Mouse (Mus musculus) midbrain, embryonic 11.5 days (tissue): Measurements from ENCODE around the gene Brms1l. TPM values are rescaled to one million over a fixed set of nuclear protein-coding genes. Genes with fewer than 3 reads are reported as not detected.

Experiments
- ATAC-seq: fragments of 200-750 bp; cut with Nextera tagmentation; 2 replicates; pipeline ENCODE4 v1.8.0; 2017; ENCODE audit warnings: moderate TSS enrichment, moderate library complexity; ENCODE audit not compliant: low FRiP score
- DNase-seq: peaks from one replicate; pipeline ENCODE4 v3.0.0; 2015; ENCODE audit warnings: low spot score; ENCODE audit errors: missing footprints
- H3K27ac ChIP-seq: fragments of 300-500 bp; sonication (generic); 2 replicates; pipeline ENCODE4 v1.5.1; 2014; ENCODE audit warnings: low read depth, low read length
- H3K27me3 ChIP-seq: fragments of 300-500 bp; sonication (generic); 2 replicates; pipeline ENCODE4 v1.6.1; 2014; ENCODE audit warnings: mild to moderate bottlenecking, low read length, moderate library complexity, mixed read lengths; ENCODE audit not compliant: control insufficient read depth, insufficient read depth
- H3K36me3 ChIP-seq: fragments of 300-500 bp; sonication (generic); 2 replicates; pipeline ENCODE4 v1.6.1; 2014; ENCODE audit warnings: mild to moderate bottlenecking, low read length, moderate library complexity, mixed read lengths; ENCODE audit not compliant: control insufficient read depth, insufficient read depth
- H3K4me1 ChIP-seq: fragments of 300-500 bp; sonication (generic); 2 replicates; pipeline ENCODE4 v1.6.1; 2014; ENCODE audit warnings: low read length; ENCODE audit not compliant: control insufficient read depth, insufficient read depth
- H3K4me2 ChIP-seq: fragments of 300-500 bp; sonication (generic); 2 replicates; pipeline ENCODE4 v1.6.1; 2014; ENCODE audit warnings: mild to moderate bottlenecking, moderate library complexity
- H3K4me3 ChIP-seq: fragments of 300-500 bp; sonication (generic); 2 replicates; pipeline ENCODE4 v1.5.1; 2014; ENCODE audit warnings: low read depth, low read length
- H3K9ac ChIP-seq: fragments of 300-500 bp; sonication (generic); 2 replicates; pipeline ENCODE4 v1.6.1; 2014; ENCODE audit warnings: low read length
- H3K9me3 ChIP-seq: fragments of 300-500 bp; sonication (generic); 2 replicates; pipeline ENCODE4 v1.6.1; 2016; ENCODE audit warnings: low read length; ENCODE audit not compliant: control insufficient read depth
- WGBS: fragments of 180-500 bp; shearing (Covaris S2); extraction: QIAGEN DNeasy Blood & Tissue Kit; methylation state at CpG from one replicate; pipeline ENCODE4 v1.1.7; 2014; 5-methylcytosine and 5-hydroxymethylcytosine counted together
- polyA plus RNA-seq: library from polyadenylated mRNA; unstranded; fragments of >200 nt; fragmentation: Nextera tagmentation; extraction: Ambion mirVana; gene quantifications from 2 replicates; pipeline ENCODE4 v1.2.1, GENCODE M21; 2014

The Brms1l gene
- polyA plus RNA-seq, 1 experiment from 2014 or later, result 36.0 TPM

DNA sequence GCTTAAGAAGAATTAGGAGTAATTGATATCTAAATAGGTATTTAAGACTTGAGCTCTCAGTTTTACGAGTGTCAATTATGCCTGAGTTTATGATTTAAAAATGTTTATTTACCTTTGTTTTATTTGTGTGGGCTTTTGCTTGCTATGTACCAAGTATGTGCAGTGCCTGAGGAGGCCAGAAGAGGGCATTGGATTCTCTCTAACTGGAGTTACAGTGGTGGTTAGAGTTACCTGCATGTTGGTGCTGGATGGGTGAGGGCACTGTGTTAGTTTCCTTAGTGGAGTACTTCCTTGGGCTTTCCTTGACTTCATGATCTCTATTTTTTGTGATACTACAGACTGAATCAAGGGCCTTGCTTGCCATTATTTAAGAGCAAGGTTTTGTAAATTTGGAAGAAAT is 10.6 kb downstream of the Brms1l start:
- DNase-seq (no peak), ATAC-seq (no peak)
- Histone ChIP-seq H3K4me1 (no peaks in the 10 kb centered on the region), H3K4me2 (no peak overlapping the region), H3K27ac (no peak overlapping the region), H3K9me3 (no peaks in the 10 kb centered on the region), H3K36me3 (peaks cover 5% of the 10 kb centered on the region; the same call in 1 of the 2 replicates), H3K9ac (no peak overlapping the region), H3K27me3 (no peaks in the 10 kb centered on the region), H3K4me3 (no peak overlapping the region)
- 71% methylated on average over 1 of the region's 1 CpGs for WGBS

DNA sequence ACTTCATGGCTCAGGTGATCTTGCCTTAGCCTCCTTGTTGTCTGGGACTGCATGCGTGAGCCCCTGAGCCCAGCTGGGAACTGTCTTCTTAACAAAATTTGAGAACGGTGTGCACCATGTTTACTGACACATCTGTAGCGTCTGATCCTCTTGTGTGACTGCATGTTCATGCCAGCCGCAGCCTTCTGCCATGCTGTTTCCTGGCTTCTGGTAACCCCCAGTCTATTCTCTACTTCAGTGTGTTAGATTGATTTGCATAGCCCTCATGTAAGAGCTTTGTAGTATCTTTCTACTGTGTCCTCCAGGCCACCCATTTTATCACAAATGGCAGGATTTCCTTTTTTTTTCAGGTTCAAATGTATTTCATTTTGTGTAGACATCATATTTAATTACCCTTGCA is 11.7 kb downstream of the Brms1l start:
- Histone ChIP-seq H3K4me3 (no peak overlapping the region), H3K27ac (no peak overlapping the region), H3K36me3 (peaks cover 5% of the 10 kb centered on the region; the same call in 1 of the 2 replicates), H3K9ac (no peak overlapping the region), H3K27me3 (no peaks in the 10 kb centered on the region), H3K4me1 (no peaks in the 10 kb centered on the region), H3K4me2 (no peak overlapping the region), H3K9me3 (no peaks in the 10 kb centered on the region)
- ATAC-seq (no peak), DNase-seq (no peak)
- 92% methylated on average over 4 of the region's 4 CpGs for WGBS

DNA sequence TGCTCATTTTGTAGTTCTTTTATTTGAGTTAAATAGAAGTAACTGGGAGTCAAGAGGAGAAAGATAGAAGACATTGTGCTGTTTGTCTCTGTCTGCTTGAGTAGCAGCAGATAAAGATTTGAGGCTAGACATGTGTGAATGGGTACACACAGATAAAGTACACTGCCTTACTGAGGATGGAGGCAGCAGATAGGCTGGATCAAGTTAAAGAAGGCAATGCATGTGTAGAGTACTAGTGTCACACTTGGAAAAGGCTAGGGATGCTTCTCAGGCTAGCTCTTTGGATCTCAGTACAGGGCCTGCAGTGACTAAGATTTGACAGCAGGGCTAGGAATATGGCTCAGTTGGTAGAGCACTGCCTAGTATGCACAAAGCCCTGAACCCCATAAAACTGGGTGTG is 14.5 kb downstream of the Brms1l start:
- Histone ChIP-seq H3K36me3 (no peaks in the 10 kb centered on the region; the same call in 1 of the 2 replicates), H3K9me3 (peaks cover under 1% of the 10 kb centered on the region; the same call in 1 of the 2 replicates)

DNA sequence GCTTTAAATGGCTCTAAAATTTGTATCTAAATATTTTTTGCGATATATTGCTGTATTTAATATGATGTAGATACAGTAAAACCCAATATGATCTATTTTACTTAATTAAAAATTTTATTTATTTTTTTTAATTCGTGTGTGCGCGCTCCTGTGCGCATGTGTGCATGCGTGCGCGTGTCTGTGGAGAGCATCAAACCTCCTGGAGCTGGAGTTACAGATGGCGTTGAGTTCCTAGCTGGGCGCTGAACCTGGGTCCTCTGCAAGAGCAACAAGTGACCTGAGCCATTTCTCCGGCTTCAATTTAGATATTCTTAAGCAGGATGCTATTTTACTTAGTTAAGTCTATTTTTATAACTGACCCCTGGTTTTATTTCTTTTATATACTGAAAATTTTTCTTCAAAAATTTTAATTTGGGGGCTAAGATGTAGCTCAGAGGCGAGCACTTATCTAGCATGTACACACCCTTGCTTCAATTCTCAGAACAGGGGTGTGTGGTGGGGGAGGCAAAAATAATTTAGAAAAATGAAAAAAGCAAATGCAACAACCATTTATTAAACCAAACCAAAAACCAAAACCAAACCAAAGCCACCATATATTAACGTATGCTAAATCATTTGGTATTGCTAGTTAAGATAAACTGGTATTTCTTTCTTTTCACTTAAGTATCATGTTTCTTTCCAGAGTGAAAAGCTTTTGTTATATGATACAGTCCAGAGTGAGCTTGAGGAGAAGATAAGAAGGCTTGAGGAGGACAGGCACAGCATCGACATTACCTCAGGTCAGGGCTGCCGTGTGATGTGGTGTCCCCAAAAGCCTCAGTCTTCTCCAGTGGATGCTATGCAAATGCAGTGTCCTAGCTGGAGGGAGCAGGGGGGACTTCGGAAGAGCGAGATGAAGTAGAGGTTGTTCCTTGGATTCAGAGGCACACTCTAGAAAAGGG is 23.6 kb downstream of the Brms1l start:
- Histone ChIP-seq H3K9ac (no peak overlapping the region), H3K4me2 (no peak overlapping the region), H3K9me3 (peaks cover 6% of the 10 kb centered on the region; the same call in 1 of the 2 replicates), H3K4me1 (no peaks in the 10 kb centered on the region), H3K27ac (no peak overlapping the region), H3K27me3 (no peaks in the 10 kb centered on the region), H3K4me3 (no peak overlapping the region), H3K36me3 (peaks cover 14% of the 10 kb centered on the region)
- DNase-seq (no peak), ATAC-seq (no peak)
- 97% methylated on average over 17 of the region's 17 CpGs for WGBS

More for the DNA sequence above, 14.5 kb downstream of the Brms1l start:
- DNase-seq (no peak), ATAC-seq (no peak)
- no peak overlapping the region for H3K4me2 ChIP-seq
- no peaks in the 10 kb centered on the region for H3K4me1 ChIP-seq
- H3K4me3 ChIP-seq, result no peak overlapping the region
- no peaks in the 10 kb centered on the region for H3K27me3 ChIP-seq
- no peak overlapping the region for H3K9ac ChIP-seq
- no peak overlapping the region for H3K27ac ChIP-seq

DNA sequence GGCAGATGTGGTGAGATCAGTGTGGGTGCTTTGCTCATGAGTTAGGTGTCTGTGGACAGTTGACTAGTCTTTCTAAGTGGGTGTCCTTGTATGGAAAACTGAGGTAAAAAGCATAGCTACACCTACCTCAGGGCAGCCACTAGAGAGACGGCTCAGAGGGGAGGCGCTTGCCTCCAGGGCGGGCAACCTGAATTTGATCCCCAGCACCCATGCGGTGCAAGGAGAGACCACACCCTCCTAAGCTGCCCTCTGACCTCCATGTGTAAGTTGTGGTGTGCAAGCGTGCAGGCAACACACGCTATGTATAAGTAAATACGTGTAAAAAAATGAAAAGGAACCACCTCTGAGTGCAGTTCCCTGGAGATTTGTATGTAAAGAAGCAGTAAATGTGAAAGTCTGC is 24.5 kb downstream of the Brms1l start:
- Histone ChIP-seq H3K4me3 (no peak overlapping the region), H3K36me3 (peaks cover 14% of the 10 kb centered on the region), H3K9me3 (peaks cover 5% of the 10 kb centered on the region; the same call in 1 of the 2 replicates), H3K9ac (no peak overlapping the region), H3K4me1 (no peaks in the 10 kb centered on the region), H3K27ac (no peak overlapping the region), H3K4me2 (no peak overlapping the region), H3K27me3 (no peaks in the 10 kb centered on the region)
- 91% methylated on average over 7 of the region's 7 CpGs for WGBS
- no peak for DNase-seq
- ATAC-seq, result no peak

DNA sequence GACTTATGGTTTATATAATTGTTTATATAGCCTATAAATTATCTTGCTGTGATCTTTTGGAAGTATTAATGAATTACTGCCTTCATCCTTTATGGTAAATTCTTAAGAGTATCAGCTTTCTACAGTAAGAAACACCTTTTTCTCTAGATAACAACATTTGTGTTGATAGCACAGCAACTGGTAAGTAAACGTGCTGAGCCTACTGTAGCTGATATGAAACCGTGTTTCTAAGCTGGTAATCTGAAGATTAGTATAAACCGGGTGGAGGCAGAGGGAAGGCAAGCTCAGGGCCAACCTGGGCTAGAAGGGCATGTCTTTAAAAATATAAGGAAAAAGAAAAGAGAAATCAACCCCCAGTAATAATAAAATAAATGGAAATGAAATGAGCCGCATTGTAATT is 31.6 kb downstream of the Brms1l start:
- Histone ChIP-seq H3K4me3 (no peak overlapping the region), H3K4me1 (no peaks in the 10 kb centered on the region), H3K27ac (no peak overlapping the region), H3K36me3 (peaks cover 8% of the 10 kb centered on the region), H3K9ac (no peak overlapping the region), H3K27me3 (no peaks in the 10 kb centered on the region), H3K4me2 (no peak overlapping the region), H3K9me3 (no peaks in the 10 kb centered on the region)
- DNase-seq, result no peak
- 96% methylated on average over 4 of the region's 4 CpGs for WGBS
- ATAC-seq, result no peak

DNA sequence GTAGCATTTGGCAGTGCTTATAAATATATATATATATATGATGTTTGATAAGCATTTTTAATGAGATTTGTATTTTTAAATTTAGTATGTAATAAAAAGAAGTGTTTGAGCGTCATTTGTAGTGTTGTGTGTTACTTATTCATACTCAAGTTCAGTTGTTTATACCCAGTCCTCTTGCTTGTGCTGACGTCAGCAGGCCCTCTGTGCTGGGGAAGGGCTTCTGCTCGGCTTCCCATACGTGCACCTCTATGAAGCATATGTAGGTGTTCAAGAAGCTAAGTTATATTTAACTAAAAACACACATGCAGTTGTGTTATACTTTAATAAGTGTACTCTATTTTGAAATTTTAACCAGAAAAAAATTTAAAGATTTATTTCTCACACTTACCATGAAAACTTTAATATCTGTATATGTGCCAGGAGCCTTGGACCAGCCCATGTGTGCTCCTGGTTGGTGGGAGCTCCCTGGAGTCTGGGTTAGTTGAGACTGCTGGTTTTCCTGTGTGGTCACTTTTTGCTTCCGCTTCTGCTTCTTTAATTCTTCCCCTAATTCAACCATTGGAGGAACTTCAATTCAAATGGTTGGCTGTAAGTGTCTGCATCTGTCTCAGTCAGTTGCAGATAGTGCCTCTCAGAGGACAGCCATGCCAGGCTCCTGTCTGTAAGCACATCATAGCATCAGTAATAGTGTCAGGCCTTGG is 33.6 kb downstream of the Brms1l start:
- WGBS, result 89% methylated on average over 5 of the region's 5 CpGs
- H3K9ac ChIP-seq, result no peak overlapping the region
- H3K4me2 ChIP-seq, result no peak overlapping the region
- H3K9me3 ChIP-seq, result no peaks in the 10 kb centered on the region
- peaks cover 3% of the 10 kb centered on the region; the same call in 1 of the 2 replicates for H3K36me3 ChIP-seq
- no peaks in the 10 kb centered on the region for H3K27me3 ChIP-seq
- no peak overlapping the region for H3K4me3 ChIP-seq
- ATAC-seq (no peak), DNase-seq (no peak)
- H3K27ac ChIP-seq, result no peak overlapping the region
- no peaks in the 10 kb centered on the region for H3K4me1 ChIP-seq

DNA sequence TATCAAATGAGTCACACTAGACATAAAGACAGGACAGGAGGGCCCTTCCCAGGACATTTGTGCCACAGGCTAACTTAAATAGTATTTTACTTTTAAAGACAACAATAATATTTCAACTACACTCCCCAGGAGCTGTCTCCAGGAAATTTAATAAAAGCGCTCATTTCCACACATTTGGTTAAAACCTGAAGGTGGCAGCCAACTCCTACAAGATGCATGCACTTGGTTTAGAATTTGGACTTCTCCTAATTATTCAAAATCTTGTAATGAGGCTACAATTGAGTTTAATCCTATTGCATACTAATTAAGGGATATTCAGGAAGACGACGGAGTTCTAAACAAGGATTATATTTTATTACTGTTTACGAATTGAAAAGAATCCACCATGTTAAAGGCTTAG is 49.3 kb downstream of the Brms1l start:
- Histone ChIP-seq H3K9me3 (no peaks in the 10 kb centered on the region), H3K27ac (no peak overlapping the region), H3K9ac (no peak overlapping the region), H3K36me3 (no peaks in the 10 kb centered on the region), H3K4me2 (no peak overlapping the region), H3K4me1 (no peaks in the 10 kb centered on the region), H3K27me3 (no peaks in the 10 kb centered on the region), H3K4me3 (no peak overlapping the region)
- 72% methylated on average over 4 of the region's 4 CpGs for WGBS
- DNase-seq (no peak), ATAC-seq (no peak)

DNA sequence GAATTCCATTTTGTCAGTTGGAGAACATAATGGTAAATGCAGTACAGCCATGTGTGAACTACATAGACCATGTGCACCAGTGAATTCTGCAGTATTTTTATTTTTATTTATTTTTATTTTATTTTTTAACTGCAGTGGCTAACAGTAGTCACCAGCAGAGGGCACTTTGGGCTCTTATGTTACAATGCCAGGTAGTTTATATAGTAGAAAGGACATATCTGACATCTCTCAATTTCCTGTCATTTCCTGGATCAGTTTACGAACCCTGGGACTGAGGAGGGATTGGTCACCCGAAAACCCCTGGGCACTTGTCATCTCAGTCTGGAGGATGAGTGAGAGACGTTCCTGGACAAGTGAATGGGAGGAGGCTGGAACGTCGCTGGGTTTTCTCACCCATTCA is 52.4 kb downstream of the Brms1l start:
- no peak overlapping the region for H3K9ac ChIP-seq
- H3K27ac ChIP-seq, result no peak overlapping the region
- no peak overlapping the region for H3K4me3 ChIP-seq
- H3K36me3 ChIP-seq, result no peaks in the 10 kb centered on the region
- H3K9me3 ChIP-seq, result no peaks in the 10 kb centered on the region
- no peak overlapping the region for H3K4me2 ChIP-seq
- ATAC-seq (no peak), DNase-seq (no peak)
- no peaks in the 10 kb centered on the region for H3K4me1 ChIP-seq
- 37% methylated on average over 5 of the region's 5 CpGs for WGBS
- H3K27me3 ChIP-seq, result no peaks in the 10 kb centered on the region
